8 mouse cellular contexts compared by ENCODE assay signal in genomic region chr11:89988936-89989589, GRCm38 (mm10). TPM values are rescaled to one million over a fixed set of nuclear protein-coding genes. Genes with fewer than 3 reads are reported as not detected.
DNase-seq lines count a peak whose midpoint lies in the region; ATAC-seq lines count a peak whose summit lies in the region.

No protein-coding gene starts in this region.

- H3K9me3 ChIP-seq in kidney, embryonic 15.5 days (replicated peaks): no peaks in the 10 kb centered on the region
- H3K9me3 ChIP-seq in liver, embryonic 11.5 days (ENCODE audit: control insufficient read depth, low read length): no peaks in the 10 kb centered on the region
- no peaks in the 10 kb centered on the region for H3K9me3 ChIP-seq in neural tube, embryonic 12.5 days

- no peak overlapping the region for H3K9ac ChIP-seq in kidney, embryonic 15.5 days
- H3K9ac ChIP-seq in liver, embryonic 11.5 days (ENCODE audit: low read depth, low read length): no peak overlapping the region
- H3K9ac ChIP-seq in neural tube, embryonic 12.5 days: no peak overlapping the region

- H3K4me2 ChIP-seq in kidney, embryonic 15.5 days: no peak overlapping the region
- H3K4me2 ChIP-seq in liver, embryonic 11.5 days: no peak overlapping the region
- no peak overlapping the region for H3K4me2 ChIP-seq in neural tube, embryonic 12.5 days (replicated peaks)

- no peak overlapping the region for H3K27ac ChIP-seq in kidney, embryonic 15.5 days
- no peak overlapping the region for H3K27ac ChIP-seq in liver, embryonic 11.5 days (ENCODE audit: low read depth, low read length)
- H3K27ac ChIP-seq in neural tube, embryonic 12.5 days: no peak overlapping the region

- intact Hi-C loops in gastrocnemius, postnatal 36 days (cut with DNase I): loop anchor here (1.0 kb wide), 1 partner anchor 180 kb away; no protein-coding TSS in a partner anchor

- no peak overlapping the region for H3K4me3 ChIP-seq in kidney, embryonic 15.5 days (replicated peaks)
- H3K4me3 ChIP-seq in liver, embryonic 11.5 days (ENCODE audit: low read depth, low read length): no peak overlapping the region
- H3K4me3 ChIP-seq in neural tube, embryonic 12.5 days: no peak overlapping the region

- WGBS in kidney, embryonic 15.5 days: 24% methylated on average over 8 of the region's 8 CpGs
- 29% methylated on average over 8 of the region's 8 CpGs for WGBS in liver, embryonic 11.5 days
- WGBS in neural tube, embryonic 12.5 days: 22% methylated on average over 8 of the region's 8 CpGs

- ATAC-seq in kidney, embryonic 15.5 days (replicated peaks; ENCODE audit: low FRiP score): 0 out of 2 replicates have a peak, but pooled peaks have one; percentile 47
- peak; percentile 57 for ATAC-seq in liver, embryonic 11.5 days (replicated peaks; ENCODE audit: low FRiP score)
- ATAC-seq in neural tube, embryonic 12.5 days (ENCODE audit: low FRiP score, low read depth): peak; percentile 68

- peaks cover 12% of the 10 kb centered on the region for H3K4me1 ChIP-seq in kidney, embryonic 15.5 days
- H3K4me1 ChIP-seq in liver, embryonic 11.5 days (replicated peaks; ENCODE audit: control insufficient read depth, insufficient read depth, low read length): no peaks in the 10 kb centered on the region
- H3K4me1 ChIP-seq in neural tube, embryonic 12.5 days: no peaks in the 10 kb centered on the region

- DNase-seq in A20 (ENCODE audit: low read depth, low spot score) (peak; percentile 60), adipocyte (ENCODE audit: low spot score) (peak; percentile 73)
- DNase-seq in embryo, embryonic 11 days: peak; percentile 88
- peak; percentile 43 to 55 for DNase-seq in gastrocnemius, postnatal 36 days
- DNase-seq in liver, embryonic 11.5 days (ENCODE audit: low spot score): peak; percentile 57
- DNase-seq in testis, postnatal 10 days (ENCODE audit: low spot score): peak; percentile 88

- H3K36me3 ChIP-seq in kidney, embryonic 15.5 days: peaks cover 3% of the 10 kb centered on the region; the same call in 1 of the 2 replicates
- H3K36me3 ChIP-seq in liver, embryonic 11.5 days (ENCODE audit: control insufficient read depth, insufficient read depth, low read length): no peaks in the 10 kb centered on the region
- no peaks in the 10 kb centered on the region for H3K36me3 ChIP-seq in neural tube, embryonic 12.5 days

- no peaks in the 10 kb centered on the region for H3K27me3 ChIP-seq in kidney, embryonic 15.5 days
- no peaks in the 10 kb centered on the region for H3K27me3 ChIP-seq in liver, embryonic 11.5 days (replicated peaks; ENCODE audit: control insufficient read depth, insufficient read depth, low read length)
- no peaks in the 10 kb centered on the region for H3K27me3 ChIP-seq in neural tube, embryonic 12.5 days (replicated peaks)

RNA-seq across cellular contexts. Expression of gene Pctp, which starts 13.6 kb away (rescaled TPM):
- total RNA-seq in gastrocnemius, postnatal 36 days (2021): 1 to 10 TPM; 3.0 TPM
- polyA plus RNA-seq in kidney, embryonic 15.5 days (2015; fragmentation: Nextera tagmentation; extraction: Ambion mirVana): 12.1 and 13.1 TPM in 2 replicates
- polyA plus RNA-seq in liver, embryonic 11.5 days (2014; fragmentation: Nextera tagmentation; extraction: Ambion mirVana): 13.9 and 14.5 TPM in 2 replicates
- polyA plus RNA-seq in neural tube, embryonic 12.5 days (2016; fragmentation: Nextera tagmentation; extraction: Ambion mirVana): 5.6 and 5.7 TPM in 2 replicates

RNA-seq across cellular contexts. Expression of gene Tmem100, which starts 41.1 kb away (rescaled TPM):
- 10 to 100 TPM; 11.9 to 12.0 TPM for total RNA-seq in gastrocnemius, postnatal 36 days (2021)
- polyA plus RNA-seq in kidney, embryonic 15.5 days (2015; fragmentation: Nextera tagmentation; extraction: Ambion mirVana): 21.9 and 24.4 TPM in 2 replicates
- polyA plus RNA-seq in liver, embryonic 11.5 days (2014; fragmentation: Nextera tagmentation; extraction: Ambion mirVana): 1.3 and 1.5 TPM in 2 replicates
- polyA plus RNA-seq in neural tube, embryonic 12.5 days (2016; fragmentation: Nextera tagmentation; extraction: Ambion mirVana): 7.1 and 7.5 TPM in 2 replicates
